In the genomic region with DNA sequence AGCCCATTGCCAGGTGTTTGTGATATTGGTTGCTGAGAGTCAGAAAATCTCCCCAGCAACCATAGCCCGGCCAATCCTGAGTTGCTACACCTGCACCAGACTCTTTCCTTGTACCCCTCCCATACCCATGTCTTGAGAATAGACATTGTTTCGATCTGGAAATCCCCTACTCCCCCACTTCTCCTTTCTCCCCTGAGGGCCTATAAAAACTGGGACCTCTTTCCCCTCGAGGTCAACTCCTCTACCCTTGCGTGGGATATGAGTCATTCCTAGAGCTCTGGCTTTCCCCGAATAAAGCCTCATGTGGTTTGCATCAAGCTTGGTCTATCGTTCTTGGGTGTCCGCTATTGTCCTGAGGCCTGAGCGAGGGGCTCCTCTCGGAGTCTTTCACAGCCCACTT, we compare ENCODE assay signal across 5 mouse cellular contexts. TPM values are rescaled to one million over a fixed set of nuclear protein-coding genes. Genes with fewer than 3 reads are reported as not detected.
A peak's percentile ranks its signal among the peaks of the same experiment; 100 is the strongest.
DNase-seq lines count a peak whose midpoint lies in the region; ATAC-seq and TF ChIP-seq lines count a peak whose summit lies in the region.
"Not testable (repeated sequence)": the region's sequence is repeated elsewhere in the genome, so short reads cannot be mapped to it uniquely, and the experiment has no call there.

No protein-coding gene starts in this region.

- TF ChIP-seq CTCF in CH12.LX (conservative IDR thresholded peaks at IDR 0.05 in 1 of 2, IDR thresholded peaks at IDR 0.05 in 1 of 2; ENCODE audit: low read depth in 2 of 2, low read length in 2 of 2), result not testable (repeated sequence)

- H3K27me3 ChIP-seq in CH12.LX (replicated peaks); midbrain, embryonic 11.5 days (ENCODE audit: control insufficient read depth, insufficient read depth, low read length); splenic B cell, adult 2 months (ENCODE audit: control insufficient read depth, insufficient read depth, low read length, poor library complexity, severe bottlenecking): not testable (repeated sequence)

- H3K4me1 ChIP-seq in CH12.LX (ENCODE audit: control insufficient read depth in 1 of 2, insufficient read depth in 2 of 2), result peaks cover 0 to 11% of the 10 kb centered on the region in 2 experiments; a peak in 2 of 4 replicates
- not testable (repeated sequence) for H3K4me1 ChIP-seq in midbrain, embryonic 11.5 days (ENCODE audit: control insufficient read depth, insufficient read depth, low read length)

- dilution Hi-C loops in CH12.LX (cut with MboI; ENCODE audit: extremely low pct_ligation_motif_present, extremely low pct_unique_long_range_greater_than_20kb, low sequenced_read_pairs), result not testable (repeated sequence)

- H3K79me2 ChIP-seq in CH12.LX (replicated peaks; ENCODE audit: control insufficient read depth, extremely low read depth, insufficient read depth, poor library complexity, severe bottlenecking), result not testable (repeated sequence)

- not testable (repeated sequence) for H3K9me3 ChIP-seq in CH12.LX (replicated peaks; ENCODE audit: low read length); midbrain, embryonic 11.5 days (ENCODE audit: control insufficient read depth, low read length)

- H3K9ac ChIP-seq in CH12.LX (ENCODE audit: insufficient read depth, low read depth); midbrain, embryonic 11.5 days (ENCODE audit: low read length): not testable (repeated sequence)

- not testable (repeated sequence) for H3K36me3 ChIP-seq in CH12.LX (replicated peaks in 1 of 2; ENCODE audit: control insufficient read depth in 1 of 2, insufficient read depth in 1 of 2, low read length in 1 of 2); midbrain, embryonic 11.5 days (ENCODE audit: control insufficient read depth, insufficient read depth, low read length); splenic B cell, adult 2 months (ENCODE audit: control insufficient read depth, insufficient read depth, low read length, poor library complexity, severe bottlenecking)

- 93% methylated on average over 9 of the region's 9 CpGs for WGBS in midbrain, embryonic 11.5 days

- peak; percentile 33; the same call in 1 of the 2 replicates for TF ChIP-seq EP300 in CH12.LX (IDR thresholded peaks at IDR 0.05; ENCODE audit: low read length)

- H3K27ac ChIP-seq in CH12.LX (ENCODE audit: insufficient read depth, low read depth); midbrain, embryonic 11.5 days (ENCODE audit: low read depth, low read length): not testable (repeated sequence)

- H3K4me3 ChIP-seq in CH12.LX (replicated peaks in 1 of 3; ENCODE audit: low read depth in 2 of 3, low read length in 2 of 3, poor library complexity in 1 of 3); midbrain, embryonic 11.5 days (ENCODE audit: low read depth, low read length): not testable (repeated sequence)

- not testable (repeated sequence) for H3K4me2 ChIP-seq in CH12.LX (ENCODE audit: insufficient read depth, low read depth, poor library complexity, severe bottlenecking); midbrain, embryonic 11.5 days

- TF ChIP-seq RAD21 in CH12.LX (IDR thresholded peaks at IDR 0.05; ENCODE audit: low read depth, low read length), result not testable (repeated sequence)

- not testable (repeated sequence) for ATAC-seq in midbrain, embryonic 11.5 days (ENCODE audit: low FRiP score)

- not testable (repeated sequence) for TF ChIP-seq POLR2A in CH12.LX (IDR thresholded peaks at IDR 0.05; ENCODE audit: low read depth, low read length)

- DNase-seq in A20 (ENCODE audit: low read depth, low spot score), result peak; percentile 65
- peak; percentile 21 for DNase-seq in CD4-positive helper T cell, adult 2 months (ENCODE audit: low read depth, low spot score)
- DNase-seq in CH12.LX (ENCODE audit: extremely low read depth), result peak; percentile 73
- peak; percentile 6 for DNase-seq in midbrain, embryonic 11.5 days (ENCODE audit: low spot score, missing footprints)
- DNase-seq in splenic B cell, adult 2 months (ENCODE audit: low read depth, low spot score), result peak; percentile 30

- in situ Hi-C loops in CH12.LX (cut with MboI; ENCODE audit: low pct_ligation_motif_present, low pct_unique_long_range_greater_than_20kb, low sequenced_read_pairs), result not testable (repeated sequence)

TF ChIP-seq in CH12.LX, 34 proteins besides CTCF, POLR2A, EP300 and RAD21:
- TF ChIP-seq IRF4 (IDR thresholded peaks at IDR 0.05; ENCODE audit: low read depth, low read length), result peak; percentile 41; the same call in 1 of the 2 replicates
- peak; percentile 25; the same call in 1 of the 2 replicates for TF ChIP-seq JUN (IDR thresholded peaks at IDR 0.05; ENCODE audit: insufficient read depth, low read depth, low read length)
TF ChIP-seq in CH12.LX: peak in this region for 2; not testable (repeated sequence) for 32.

RNA-seq across cellular contexts. Expression of a gene that starts 11.9 kb away (rescaled TPM):
- total RNA-seq in CH12.LX (2012; rRNA removed) (2,337 and 2,579 TPM in 2 replicates), CH12.LX (2014; rRNA removed) (2,739 and 3,070 TPM in 2 replicates)
- polyA plus RNA-seq in CH12.LX (2012; ENCODE audit: insufficient read length, low read depth), result 96.4 and 348 TPM in 2 replicates
- 842 and 869 TPM in 2 replicates for polyA plus RNA-seq in midbrain, embryonic 11.5 days (2014; fragmentation: Nextera tagmentation; extraction: Ambion mirVana)

RNA-seq across cellular contexts. Expression of a gene that starts 19.5 kb away (rescaled TPM):
- total RNA-seq in CH12.LX (2012; rRNA removed) (21.4 and 25.6 TPM in 2 replicates), CH12.LX (2014; rRNA removed) (33.0 and 35.5 TPM in 2 replicates)
- 17.7 and 19.8 TPM in 2 replicates for polyA plus RNA-seq in CH12.LX (2012; ENCODE audit: insufficient read length, low read depth)
- polyA plus RNA-seq in midbrain, embryonic 11.5 days (2014; fragmentation: Nextera tagmentation; extraction: Ambion mirVana), result 15.9 TPM in 2 replicates

RNA-seq across cellular contexts. Expression of a gene that starts 19.5 kb away (rescaled TPM):
- total RNA-seq in CH12.LX (2012; rRNA removed) (24.9 and 26.9 TPM in 2 replicates), CH12.LX (2014; rRNA removed) (27.5 and 28.2 TPM in 2 replicates)
- polyA plus RNA-seq in CH12.LX (2012; ENCODE audit: insufficient read length, low read depth), result 16.9 and 19.2 TPM in 2 replicates
- 18.3 and 19.7 TPM in 2 replicates for polyA plus RNA-seq in midbrain, embryonic 11.5 days (2014; fragmentation: Nextera tagmentation; extraction: Ambion mirVana)

RNA-seq across cellular contexts. Expression of a gene that starts 59.1 kb away (rescaled TPM):
- total RNA-seq in CH12.LX (2012; rRNA removed) (10.2 and 12.3 TPM in 2 replicates), CH12.LX (2014; rRNA removed) (4.6 and 5.4 TPM in 2 replicates)
- 9.9 and 10.6 TPM in 2 replicates for polyA plus RNA-seq in CH12.LX (2012; ENCODE audit: insufficient read length, low read depth)
- 1.1 TPM in 2 replicates for polyA plus RNA-seq in midbrain, embryonic 11.5 days (2014; fragmentation: Nextera tagmentation; extraction: Ambion mirVana)

Comparison
In these comparisons a context has a peak if more than half of its experiments do, and no peak if none do; other contexts are left out.
1. DNase-seq: peak in every context shown above with its lines; median percentile 73 in CH12.LX; 65 in A20; 30 in splenic B cell, adult 2 months; 21 in CD4-positive helper T cell, adult 2 months; 6 in midbrain, embryonic 11.5 days.